Mouse (Mus musculus) heart, adult 8-10 months (tissue): ENCODE measurements at regions not wholly inside any gene's neighbourhood (a gene's known extent, or its start where the extent isn't known, plus 50 kb on each side); places are given as distances from the start of the nearest gene placed in this dataset.
"Not testable (repeated sequence)": the region's sequence is repeated elsewhere in the genome, so short reads cannot be mapped to it uniquely, and the experiment has no call there.

Experiments
- DNase-seq: peaks from one replicate; pipeline ENCODE4 v3.0.0; 2022; ENCODE audit warnings: low spot score

DNA sequence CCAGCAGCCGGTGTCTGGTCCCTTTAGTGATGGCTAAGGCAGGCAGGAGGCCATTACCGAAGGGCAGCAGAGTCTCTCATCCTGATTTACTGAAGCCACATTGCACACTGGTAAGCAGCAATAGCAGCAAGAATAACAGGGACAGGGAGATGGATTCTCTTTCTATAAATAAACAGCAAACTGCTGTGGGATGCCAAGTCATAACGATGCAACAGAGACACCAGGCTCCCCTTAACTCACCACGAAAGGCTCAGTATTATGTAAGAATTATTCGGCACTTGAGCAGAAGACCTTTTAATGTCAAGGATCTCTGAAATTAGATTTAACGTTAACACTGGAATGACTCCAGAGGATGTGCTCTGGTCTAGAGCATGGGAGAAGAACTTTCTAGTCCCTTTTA lies 202.1 kb downstream of the Ddx10 start:
- peak; percentile 11 for DNase-seq

DNA sequence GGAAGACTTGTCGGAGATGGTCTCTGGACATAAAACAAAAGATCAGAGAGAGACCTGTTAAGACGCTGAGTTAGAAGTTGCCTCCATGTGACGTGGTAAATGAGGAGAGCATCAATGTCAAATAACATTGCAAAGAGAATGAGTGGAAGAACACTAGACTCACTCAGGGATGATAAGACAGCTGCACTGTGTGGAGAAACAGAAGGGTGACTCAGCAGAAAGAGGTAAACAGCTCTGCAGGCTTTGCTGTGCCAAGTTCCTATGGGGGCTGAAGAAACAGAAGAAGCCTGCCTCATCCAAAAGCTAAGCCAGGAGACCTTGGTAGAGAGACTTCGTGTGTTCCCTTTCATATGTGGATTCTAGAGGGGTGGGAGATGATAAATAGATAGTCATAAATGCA lies 214.1 kb downstream of the Ddx10 start:
- DNase-seq: no peak

- DNase-seq: no peak
These were observed 225.8 kb downstream of the Ddx10 start for GRCm38 (mm10) chr9:53022096-53022495.

GRCm38 (mm10) chr9:53010741-53011140 lies 237.1 kb downstream of the Ddx10 start:
- DNase-seq: no peak

GRCm38 (mm10) chr9:53007395-53007794 lies 240.5 kb downstream of the Ddx10 start:
- no peak for DNase-seq

DNA sequence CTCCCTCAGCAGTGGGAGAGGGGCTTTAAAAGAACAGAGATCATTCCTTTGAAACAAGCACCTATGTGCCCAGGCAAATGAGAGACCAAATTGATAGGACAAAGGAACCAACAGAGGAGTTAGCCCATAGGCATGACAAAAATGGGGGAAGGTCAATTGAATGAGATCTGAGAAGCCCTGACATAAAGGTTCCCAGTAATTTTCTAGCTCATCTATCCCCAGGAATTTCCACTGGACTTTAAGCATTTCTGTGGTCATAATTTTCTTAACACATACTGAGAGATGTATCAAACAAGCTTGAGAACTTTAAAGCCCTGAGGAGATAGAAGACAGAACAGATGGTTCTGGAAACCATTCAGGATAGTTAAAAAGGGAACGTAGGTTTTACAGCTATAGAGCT lies 241.8 kb downstream of the Ddx10 start:
- DNase-seq: no peak

DNA sequence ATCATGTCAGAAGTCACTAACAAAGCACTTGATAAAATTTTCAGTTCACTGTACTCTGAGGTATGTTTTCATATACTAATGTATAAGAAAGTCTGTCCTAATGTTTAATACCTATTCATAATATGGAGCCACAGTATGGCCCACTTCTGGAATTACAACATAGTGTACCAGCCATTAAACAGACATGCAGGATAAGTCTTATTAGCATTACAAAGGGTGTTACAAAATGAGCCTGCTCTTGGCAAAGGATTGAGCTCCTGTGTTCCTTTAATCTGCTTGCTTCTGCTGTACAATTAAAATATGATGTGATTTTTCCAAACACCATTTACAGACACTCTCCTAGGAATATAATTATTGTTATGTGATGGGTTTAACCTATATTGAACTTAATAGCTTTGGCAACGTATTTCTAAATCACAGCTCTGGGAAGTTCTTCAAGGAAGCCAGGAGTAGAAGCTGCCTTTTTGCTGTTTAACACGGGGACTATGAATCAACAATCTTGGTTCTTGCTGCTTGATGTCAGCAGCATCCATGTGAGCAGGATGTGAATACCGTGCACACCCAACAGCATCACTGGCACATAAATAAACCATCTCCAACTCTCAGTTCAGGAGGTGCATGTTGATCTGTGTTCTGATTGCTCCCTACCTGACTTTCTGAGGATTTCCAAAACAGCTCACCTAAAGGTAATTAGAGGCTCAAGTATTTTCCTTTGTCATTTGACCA lies 243.4 kb downstream of the Ddx10 start:
- no peak for DNase-seq

DNA sequence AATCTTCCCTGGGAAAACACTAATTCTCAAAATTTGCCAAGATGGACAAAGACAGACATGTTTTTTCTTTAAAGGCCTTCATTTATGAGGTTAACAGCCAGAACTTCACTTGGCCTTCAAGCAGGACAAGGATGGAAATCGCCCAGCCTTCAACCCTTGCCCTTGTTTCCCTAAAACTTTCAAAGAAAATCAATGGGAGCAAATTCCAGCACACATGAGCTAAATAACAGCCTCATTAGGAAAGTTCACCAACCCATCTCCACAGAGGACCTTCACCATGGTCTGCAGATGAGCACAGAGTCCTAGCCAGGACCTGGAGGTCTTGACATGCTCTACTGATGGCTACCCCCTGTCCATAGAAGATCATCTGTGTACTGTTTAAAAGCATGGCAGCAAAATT lies 271.8 kb downstream of the Ddx10 start:
- no peak for DNase-seq

DNA sequence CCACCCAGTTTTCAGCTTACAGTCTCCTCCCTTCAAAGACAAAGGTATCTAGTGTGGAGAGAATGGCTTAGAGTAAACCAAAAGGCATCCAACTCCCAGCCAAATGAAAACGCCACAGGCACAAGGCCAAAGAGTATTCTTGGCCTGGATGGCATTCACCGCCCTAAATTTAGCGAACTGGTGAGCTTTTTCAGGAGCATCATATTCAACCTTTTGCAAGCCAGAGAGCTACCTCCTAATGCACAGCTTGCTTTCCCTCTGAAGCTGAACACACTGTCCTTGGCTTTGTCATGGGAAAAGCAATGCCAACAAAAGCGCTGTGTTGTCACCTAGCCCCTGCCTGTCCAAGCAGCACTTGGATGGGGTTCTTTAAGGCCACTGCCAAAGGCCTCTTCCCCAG lies 282.2 kb downstream of the Ddx10 start:
- peak; percentile 72 for DNase-seq

- no peak for DNase-seq
These were observed 280.1 kb upstream of the AI593442 start for GRCm38 (mm10) chr9:52959668-52960067.

DNA sequence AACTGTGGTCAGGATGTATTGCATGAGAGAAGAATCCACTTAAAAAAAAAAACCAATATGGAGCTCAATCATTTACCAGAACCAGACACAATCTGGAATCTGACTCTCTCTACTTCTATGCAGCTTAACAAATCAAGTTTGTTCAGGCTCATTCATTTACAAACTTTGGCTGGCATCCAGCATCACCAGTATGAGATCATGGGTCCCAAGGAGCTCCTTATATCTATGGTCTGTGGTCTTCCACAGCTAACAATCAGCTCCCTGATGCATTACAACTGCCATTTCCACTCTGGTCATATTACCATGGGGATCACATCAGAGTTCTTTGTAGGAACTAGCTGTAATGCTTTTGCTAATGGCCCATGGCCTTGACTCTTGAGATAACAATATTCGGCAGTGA lies 277.7 kb upstream of the AI593442 start:
- DNase-seq: no peak

- no peak for DNase-seq
These were observed 264.5 kb upstream of the AI593442 start for GRCm38 (mm10) chr9:52944081-52944480.

DNA sequence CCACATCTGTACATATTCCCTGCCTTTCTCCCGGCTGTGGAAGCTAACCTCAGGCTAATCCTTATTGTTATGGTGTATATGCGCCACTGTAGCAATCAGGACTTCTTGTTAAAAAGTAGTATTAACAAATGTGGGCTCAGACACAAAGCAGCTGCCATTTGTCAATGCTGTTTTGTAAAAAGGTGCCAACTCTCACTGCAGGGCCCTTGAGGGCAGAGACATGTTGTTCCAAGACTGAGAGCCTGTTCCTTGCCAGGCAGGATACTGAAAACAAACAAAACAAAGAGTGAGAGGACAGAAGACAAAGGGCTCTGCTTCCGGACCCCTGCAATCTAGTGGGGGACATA lies 262.0 kb upstream of the AI593442 start:
- DNase-seq: no peak

DNA sequence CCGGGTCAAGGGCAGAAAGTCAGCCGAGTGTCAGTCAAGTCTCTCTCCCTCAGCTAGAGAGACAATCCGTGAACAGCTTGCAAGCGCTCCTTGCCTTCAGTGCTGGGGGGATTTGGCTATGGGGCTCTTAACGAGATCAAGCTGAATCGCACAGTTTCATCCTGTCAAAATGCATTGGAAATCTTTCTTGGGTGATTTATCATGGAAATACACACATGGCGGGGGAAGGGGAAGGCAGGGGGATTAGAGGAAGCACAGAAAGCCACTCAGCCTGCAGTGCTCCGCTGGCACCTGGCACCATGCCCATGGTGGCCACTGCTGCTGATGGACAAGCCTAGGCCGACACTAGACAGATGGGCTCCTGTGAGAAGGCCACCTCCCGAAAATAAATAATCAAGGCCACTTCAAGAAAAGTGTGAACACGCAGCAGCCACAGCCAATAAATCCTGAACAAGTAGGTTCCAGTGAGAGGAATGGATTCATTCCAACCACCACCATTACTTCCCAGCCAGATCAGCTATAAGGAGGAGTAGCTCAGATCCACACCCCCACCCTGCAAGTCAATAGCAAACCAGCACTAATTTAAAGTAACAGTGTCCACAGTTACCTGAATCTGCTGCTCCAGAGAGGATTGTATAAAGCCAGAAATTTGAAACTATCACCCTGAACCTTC lies 261.5 kb upstream of the AI593442 start:
- no peak for DNase-seq

DNA sequence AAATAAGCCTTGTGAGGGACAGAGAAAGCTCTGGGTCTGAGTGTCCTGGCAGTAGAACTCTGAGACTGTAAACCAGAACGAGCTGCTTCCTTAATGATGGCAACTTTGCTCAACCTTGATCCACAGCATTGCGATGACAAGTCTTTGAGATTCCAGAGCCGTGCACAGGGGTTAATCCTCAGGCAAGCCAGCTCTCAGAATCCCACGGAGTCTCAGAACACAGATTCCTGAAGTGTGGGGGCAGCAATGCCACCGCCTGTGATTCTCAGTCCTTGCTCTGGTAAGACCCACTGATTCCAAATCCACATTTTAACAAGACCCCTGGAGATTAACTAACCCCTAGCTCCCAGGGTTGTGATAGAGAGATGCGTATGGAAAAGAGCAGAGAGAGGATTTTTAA lies 255.5 kb upstream of the AI593442 start:
- DNase-seq: no peak

- DNase-seq: peak; percentile 11
These were observed 237.9 kb upstream of the AI593442 start for GRCm38 (mm10) chr9:52917516-52917915.

GRCm38 (mm10) chr9:52888653-52889052 lies 209.1 kb upstream of the AI593442 start:
- DNase-seq: not testable (repeated sequence)

GRCm38 (mm10) chr9:52887997-52888396 lies 208.4 kb upstream of the AI593442 start:
- DNase-seq: not testable (repeated sequence)

DNA sequence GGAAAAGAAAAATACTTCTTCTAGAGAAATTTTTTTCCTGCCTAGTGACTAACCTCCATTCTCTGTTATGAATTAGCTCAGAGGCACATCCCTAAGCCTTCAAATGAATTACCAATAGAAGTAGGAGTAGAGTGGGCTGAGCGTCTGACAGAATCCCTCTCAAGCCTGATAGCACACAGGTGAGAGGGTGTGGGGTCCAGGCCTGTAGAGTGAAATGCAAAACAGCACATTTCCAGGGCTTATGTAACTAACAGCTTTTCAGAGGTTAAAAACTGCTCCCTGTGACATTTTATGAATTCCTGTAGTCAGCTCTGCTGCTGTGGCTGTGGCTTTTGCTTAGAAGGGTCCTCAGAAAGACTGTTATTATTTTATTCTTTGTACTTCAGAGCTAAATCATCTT lies 187.7 kb upstream of the AI593442 start:
- DNase-seq: no peak

DNA sequence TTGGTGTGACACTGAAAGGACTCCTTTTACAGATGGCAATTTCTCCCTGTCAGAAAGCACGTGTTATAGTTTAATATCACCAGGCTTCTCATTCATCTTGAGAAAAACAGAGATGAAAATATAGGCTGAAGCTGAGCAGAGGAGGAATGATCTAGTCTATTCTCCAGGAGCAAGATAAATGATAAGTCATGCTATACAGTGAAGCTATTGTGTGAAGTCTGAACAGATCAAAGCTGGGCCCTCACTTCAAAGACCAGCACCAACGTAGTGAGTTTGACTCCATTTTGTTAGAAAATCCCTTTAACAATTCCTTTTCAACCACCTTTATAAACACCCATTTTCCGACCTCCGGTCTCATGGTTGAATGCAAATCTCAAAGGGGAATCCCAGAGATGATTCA lies 180.7 kb upstream of the AI593442 start:
- no peak for DNase-seq

GRCm38 (mm10) chr9:52858411-52858810 lies 178.8 kb upstream of the AI593442 start:
- DNase-seq: no peak

GRCm38 (mm10) chr9:52853338-52853737 lies 173.8 kb upstream of the AI593442 start:
- no peak for DNase-seq

- no peak for DNase-seq
These were observed 171.0 kb upstream of the AI593442 start for GRCm38 (mm10) chr9:52850552-52850951.

- no peak for DNase-seq
These were observed 170.4 kb upstream of the AI593442 start for GRCm38 (mm10) chr9:52849931-52850330.
